Mouse (Mus musculus): ENCODE data around the gene Mvk.
A peak's percentile ranks its signal among the peaks of the same experiment; 100 is the strongest.

Mvk gene

DNA sequence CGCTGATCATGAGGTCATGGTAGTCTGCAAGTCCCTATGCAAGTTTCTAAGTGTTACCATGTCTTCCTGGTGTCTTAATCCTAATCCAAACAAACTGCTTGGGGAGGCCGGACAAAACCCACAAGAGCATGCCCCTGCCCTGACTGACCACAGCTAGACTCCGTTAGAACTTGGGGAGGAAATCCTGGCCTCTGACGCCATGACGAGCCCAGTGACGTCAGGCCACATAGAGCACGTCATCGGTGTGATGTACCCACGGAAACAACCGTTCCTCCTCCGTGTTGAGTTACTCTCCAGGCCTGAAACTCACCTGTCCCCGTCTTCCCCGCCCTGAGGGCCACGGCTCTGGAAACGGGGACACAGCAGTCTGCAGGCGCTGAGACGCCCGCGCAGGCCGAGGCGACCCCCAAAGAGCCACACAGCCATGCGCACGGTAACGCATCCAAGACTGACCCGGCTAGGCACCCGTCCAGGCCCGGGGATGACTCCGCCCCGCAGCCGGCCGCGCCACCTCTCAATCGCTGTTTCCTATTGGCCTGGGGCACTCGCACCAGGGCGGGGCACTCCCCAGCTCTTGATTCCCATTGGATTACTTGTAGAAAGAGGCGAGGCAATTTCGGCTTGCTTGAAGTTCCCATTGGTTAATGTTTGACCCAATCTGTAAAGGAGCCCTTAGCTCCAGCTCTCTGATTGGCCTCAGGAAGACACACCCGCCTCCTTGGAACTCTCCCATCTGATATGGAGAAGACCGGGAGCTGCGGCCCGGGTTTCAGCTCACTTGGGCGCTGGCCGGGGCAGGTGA lies at the start of gene Mvk, which contains the start of gene Mmab:
TSS of gene Mvk (plus strand) at position 704 of the 802 bp plus-strand sequence.
TSS of gene Mmab (minus strand) at position 495 of the 802 bp plus-strand sequence.
- peak; percentile 99 for DNase-seq (ENCODE audit: low read depth, low spot score)

DNA sequence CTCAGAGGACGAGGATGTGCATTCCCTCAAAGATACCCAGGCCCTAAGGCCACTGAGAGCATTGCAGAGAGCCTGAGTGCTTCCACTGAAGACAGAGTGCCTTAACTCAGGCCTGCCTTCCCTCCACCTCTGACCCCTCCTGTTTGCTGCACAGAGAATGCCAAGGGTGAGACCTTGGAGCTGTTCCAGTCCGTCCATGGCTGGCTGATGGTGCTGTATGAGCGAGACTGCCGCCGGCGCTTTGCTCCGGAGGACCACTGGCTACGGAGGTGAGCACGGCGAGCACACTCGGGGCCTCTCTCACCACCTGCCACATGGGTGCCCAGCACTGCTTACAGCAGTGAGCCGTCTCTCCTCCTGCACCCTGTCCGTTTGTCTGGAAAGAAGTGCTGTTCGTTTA lies 37.5 kb upstream of the Mvk start:
- DNase-seq (ENCODE audit: low read depth, low spot score), result no peak

DNA sequence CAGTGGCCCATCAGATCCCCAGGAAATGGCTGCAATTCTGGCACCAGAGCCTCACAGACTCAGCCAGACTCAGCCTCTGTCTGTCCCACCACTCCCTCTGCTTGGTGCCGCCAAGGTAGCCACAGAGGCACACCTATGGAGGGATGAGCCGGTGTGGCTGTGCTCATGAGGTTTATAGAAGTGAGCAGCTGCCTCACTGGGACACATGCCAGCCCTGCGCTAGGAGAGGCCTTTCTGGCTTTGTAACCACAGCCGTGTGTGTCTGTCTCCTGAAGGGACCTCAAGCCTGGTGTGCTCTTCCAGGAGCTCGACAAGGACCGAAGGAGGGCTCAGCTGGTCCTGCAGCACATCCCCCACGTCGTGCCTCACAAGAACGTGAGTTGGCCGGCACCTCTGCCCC lies 36.8 kb upstream of the Mvk start:
- no peak for DNase-seq (ENCODE audit: low read depth, low spot score)

DNA sequence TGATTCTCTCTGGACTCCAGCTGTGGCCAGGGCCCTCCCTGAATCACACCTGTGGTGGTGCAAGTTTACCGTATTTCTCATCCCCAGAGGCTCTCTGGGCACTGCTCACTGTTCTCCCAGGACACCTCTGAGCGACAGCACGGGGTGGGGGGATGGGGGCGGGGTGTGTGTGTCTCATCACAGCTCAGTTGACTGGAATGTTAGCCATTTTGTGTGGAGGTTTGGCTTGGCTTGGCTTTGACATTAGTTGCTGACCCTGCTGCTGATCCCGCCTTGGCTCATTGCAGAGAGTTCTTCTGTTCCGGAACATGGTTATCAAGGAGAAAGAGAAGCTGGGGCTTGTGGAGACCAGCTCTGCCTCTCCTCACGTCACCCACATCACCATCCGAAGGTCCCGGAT lies 36.3 kb upstream of the Mvk start:
- no peak for DNase-seq (ENCODE audit: low read depth, low spot score)

DNA sequence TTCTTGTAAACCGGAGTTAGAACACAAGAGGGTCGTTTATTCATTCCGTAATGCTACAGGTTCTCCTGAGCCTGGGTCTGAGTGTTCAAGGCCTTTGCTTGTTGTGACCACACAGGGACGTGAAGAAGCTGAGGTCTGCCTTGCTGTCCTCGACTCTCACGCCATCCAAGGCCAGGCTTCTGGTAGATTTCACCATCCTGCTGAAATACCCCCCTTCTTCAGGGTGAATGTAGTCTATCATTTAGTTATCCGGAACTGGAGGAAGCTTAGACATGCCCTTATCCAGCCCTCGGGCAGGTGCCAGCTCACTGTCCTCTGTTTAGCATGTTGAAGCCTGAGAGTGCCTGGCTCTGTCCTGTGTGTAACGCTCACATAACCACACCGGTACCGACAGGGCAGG lies 35.2 kb upstream of the Mvk start:
- no peak for DNase-seq (ENCODE audit: low read depth, low spot score)

DNA sequence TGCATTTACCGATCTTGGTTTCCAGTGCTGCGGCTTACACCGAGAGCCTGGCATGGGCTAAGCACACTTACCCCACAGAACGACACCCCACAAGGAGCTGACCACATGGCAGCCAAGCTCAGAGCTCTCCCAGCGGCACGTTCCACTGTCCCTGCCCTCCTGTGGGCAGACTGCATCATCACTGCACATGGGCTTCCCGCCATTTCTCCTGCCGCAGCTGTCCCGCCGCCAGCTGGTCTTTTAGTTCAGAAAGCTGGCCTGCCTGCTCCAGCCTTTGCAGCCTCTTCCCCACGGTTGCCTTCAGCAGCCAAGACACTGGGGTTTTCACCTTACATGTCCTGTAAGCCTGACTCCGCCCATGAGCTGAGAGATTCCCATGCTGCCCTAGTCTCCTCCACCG lies 33.6 kb upstream of the Mvk start:
- DNase-seq (ENCODE audit: low read depth, low spot score), result no peak

DNA sequence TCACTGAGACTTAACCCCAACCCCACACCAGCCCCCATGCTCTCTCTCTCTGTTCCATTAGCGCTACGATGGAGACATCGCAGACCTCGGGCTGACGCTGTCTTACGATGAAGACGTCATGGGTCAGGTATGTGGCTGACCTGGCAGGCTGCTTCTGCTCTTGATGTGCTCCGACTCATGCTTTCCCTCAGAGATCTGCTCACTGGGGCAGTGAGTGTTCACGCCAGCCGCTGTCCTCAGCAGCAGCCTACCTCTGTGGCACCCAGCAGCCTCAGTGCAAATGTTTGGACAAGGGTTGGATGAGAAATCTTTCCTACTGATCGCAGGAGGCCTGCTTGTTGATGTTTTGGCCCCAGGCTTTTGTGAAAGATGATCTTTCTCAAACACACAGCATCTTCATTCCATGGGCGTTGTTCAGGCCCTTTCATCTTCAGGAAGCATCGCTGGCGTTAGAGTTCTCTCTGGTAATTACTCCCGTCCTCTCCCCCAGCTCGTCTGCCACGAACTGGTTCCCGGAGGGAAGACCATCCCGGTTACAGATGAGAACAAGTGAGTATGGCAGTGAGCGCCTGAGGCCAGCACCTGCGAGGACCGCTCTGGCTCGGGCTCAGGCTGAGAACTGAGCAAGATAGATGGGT lies 31.6 kb upstream of the Mvk start:
- DNase-seq (ENCODE audit: low read depth, low spot score), result no peak

DNA sequence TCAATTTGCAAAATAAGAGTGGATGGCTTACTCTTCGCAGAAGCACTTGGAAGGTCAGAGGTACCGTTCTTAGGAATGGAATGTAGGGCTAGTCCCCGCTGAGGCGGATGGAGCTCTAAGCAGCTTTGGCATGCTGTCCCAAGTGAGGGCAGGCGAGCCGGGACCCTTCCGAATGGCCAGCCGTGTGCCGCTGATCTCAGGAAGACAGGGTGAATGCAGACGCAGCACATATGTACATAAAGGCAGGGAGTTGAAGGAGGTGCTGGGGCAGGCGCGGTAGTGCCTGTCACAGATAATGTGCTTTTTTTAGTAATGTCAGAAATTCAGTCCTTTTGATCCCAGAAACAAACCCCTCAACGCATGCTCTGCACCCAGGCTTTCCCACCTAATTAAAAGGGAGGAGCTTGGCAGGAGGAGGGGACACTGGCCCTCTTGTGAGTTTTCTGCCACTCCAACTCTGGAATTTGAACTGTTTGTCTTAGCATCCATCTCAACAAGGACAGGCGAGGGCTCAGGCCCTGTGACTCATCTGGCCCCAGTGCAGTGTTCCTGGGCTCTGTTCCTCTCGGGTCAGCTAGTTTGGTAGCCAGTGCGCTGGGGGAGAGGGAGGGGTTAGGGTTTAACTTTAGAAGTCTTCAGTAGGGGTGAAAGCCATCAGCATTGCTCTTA lies 30.9 kb upstream of the Mvk start:
- DNase-seq (ENCODE audit: low read depth, low spot score), result no peak

DNA sequence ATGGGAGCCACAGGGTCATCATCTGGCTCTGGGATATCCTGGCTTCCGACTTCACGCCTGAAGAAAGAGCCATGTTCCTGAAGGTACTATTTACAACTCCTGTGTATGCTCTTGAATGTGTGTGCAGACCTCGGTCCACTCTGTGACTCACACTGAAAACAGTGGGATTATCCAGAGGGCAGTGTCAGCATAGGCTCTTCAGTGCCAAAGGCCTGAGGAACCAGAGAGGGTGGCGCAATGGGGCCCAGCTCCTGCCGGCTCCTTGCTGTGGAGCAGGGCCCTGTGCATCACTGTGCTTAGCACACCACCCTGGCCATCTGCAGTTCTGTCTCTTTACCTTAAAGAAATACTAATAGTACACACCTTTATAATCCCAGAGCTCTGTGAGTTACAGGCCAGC lies 28.5 kb upstream of the Mvk start:
- no peak for DNase-seq (ENCODE audit: low read depth, low spot score)

DNA sequence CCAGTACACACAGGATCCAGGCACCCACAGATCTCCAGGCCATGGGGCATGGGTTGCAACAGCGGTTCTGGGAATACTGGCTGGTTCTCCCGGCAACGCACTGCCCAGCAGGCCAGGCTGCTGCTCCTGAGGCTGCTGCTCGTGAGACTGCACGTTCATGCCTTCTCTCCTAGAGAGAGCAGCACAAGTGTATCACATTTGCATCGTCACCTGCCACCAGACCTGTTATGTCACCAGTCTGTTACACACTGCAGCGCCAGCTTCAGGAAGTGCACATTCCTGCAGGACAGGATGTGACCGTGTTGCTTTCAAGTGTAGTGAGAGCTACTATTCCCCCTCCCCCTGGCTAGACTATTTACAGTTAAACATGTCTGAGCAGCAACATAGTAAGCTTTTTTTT lies 27.2 kb upstream of the Mvk start:
- no peak for DNase-seq (ENCODE audit: low read depth, low spot score)

DNA sequence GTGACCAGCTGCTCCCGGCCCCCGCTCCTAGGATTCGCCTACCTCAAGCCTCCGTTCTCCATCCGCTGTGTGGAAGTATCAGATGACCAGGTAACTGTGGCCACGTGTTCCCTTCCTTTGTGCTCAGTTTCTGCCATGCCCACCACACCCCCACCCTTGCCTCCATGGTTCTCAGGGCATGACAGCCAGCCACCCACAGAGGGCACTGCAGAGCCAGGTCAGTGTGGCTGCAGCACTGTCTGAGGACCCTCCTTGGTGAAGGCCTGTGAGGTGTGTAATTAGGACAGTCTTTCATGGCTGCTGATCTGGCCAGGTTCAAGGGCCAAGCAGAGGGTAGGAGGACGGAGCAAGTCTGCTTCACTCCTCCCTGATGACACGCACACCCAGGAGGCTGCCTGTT lies 25.5 kb upstream of the Mvk start:
- peak; percentile 38 for DNase-seq (ENCODE audit: low read depth, low spot score)

DNA sequence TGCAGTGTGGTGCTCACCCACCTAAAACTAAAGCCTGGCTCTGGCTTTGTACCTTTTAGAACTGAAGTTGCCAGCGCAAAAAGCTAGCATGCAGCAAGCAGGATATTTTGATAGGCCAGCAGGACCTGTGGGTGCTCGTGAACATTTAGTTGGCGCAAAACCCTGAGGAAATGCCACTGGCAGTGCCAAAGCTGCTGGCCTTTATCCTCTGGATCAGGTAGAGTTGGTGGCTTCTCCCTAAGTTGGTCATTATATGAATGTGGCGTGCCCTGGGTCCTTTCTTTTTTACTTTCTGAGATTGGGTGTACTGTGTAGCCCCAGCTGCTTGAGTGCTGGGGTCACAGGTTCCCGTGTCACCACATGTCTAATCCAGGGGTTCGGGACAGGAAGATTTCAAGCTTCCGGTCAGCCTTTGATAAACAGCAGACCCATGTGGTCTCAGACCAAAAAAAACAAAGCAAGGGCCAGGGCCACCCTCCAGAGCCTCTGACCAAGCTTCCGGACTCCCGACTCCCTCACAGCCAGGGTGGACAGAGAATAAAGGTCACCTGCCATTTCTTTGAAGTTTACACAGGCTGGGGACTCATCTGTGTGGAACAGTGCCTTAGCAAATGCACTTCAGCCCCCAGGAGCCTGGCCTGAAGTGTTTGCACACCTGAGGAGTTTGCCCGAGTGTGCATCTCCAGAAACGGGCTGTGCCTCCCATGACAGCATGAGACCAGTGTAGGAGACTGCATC lies 22.3 kb upstream of the Mvk start:
- DNase-seq (ENCODE audit: low read depth, low spot score), result no peak

DNA sequence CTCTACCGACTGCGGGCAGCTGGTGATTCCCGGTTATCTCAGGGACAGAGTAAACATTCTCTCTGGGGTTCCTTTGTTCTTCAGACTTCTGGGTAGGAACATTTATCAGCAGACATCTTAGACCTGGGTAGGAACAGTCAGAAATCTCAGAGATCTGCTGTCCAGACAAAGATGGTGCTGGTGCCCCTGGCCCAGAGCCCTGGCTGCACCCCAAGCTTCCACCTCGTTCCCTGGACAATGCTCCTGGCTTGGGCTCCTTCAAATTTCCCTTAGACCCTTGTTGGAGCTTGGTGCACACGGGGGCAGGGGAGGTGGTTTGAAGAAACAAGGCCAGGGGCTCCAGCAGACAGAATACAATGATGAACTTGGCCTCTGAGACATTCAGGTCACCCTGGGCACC lies 21.5 kb upstream of the Mvk start:
- DNase-seq (ENCODE audit: low read depth, low spot score), result no peak

DNA sequence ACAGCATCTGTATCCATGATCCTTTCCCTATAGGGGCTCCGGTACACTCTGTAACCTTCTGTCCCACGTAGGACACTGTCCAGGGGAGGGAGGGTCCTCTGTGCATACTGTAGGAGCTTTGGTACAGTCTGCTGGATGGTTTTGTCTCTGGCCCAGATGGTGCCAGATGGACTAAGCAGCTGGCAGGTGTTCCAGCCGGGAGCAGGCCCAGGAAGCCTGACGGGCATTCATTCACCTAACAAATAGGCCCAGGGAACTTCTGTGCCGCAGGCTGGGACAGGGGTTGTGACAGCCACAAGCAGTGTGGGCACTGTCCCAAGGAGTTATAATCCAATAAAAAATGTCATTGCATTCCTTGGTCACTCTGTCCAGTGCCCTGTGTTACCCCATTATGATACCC lies 20.1 kb upstream of the Mvk start:
- no peak for DNase-seq (ENCODE audit: low read depth, low spot score)

DNA sequence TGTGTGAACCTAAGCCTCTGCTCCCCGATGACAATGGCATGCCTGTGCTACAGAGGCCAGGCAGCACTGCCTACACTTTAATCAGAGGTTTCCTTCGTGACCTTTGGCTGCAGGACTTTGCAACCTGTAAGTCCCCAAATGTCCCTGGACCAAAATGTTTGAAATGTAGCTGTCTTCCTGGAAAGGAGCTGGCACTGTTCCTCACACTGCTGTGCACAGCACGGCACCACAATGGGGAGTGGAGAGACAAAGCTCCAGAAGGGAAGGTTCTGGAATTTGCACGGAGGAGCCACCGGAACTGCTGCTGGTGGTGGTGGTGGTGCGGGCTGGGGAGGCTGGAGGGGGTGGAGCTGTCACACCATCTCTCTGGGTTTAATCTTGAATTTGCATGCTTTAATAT lies 17.3 kb upstream of the Mvk start:
- no peak for DNase-seq (ENCODE audit: low read depth, low spot score)

DNA sequence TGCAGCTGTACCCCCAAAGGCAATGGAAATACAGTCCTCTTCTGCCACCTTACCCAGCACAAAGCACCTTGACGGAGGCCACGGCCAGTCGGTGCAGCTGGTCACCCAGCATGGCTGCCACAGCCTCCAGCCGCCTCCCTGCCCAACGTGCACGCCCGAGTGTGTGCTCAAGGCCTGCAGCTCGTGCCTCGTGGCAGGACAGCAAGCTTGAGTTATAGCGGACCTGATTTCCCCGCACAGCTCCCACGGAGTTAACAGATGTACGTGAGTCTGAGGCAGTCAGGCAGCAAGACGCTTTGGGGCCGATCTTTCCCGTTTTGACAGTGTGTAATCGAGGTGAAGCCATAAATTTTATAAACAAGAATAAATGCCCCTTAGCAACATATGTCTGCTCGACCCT lies 15.4 kb upstream of the Mvk start:
- no peak for DNase-seq (ENCODE audit: low read depth, low spot score)

DNA sequence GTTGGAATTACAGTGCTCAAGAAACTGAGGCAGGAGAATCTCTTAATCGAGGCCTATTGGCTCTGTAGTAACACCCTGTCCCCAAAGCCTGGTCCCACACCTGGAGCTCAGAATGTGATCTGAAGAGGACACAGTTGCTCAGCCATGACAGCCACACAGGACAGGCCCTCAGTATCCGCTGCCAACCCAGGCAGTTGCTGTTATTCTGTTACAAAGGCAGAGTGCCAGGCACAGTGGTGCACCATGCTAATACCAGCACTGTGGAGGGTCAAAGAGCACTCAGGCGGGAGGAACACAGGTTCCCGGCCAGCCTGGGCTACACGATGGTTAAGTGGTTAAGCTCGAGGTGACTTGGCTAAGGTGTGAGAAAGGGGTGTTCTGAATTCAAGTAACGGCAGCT lies 14.3 kb upstream of the Mvk start:
- DNase-seq (ENCODE audit: low read depth, low spot score), result no peak

DNA sequence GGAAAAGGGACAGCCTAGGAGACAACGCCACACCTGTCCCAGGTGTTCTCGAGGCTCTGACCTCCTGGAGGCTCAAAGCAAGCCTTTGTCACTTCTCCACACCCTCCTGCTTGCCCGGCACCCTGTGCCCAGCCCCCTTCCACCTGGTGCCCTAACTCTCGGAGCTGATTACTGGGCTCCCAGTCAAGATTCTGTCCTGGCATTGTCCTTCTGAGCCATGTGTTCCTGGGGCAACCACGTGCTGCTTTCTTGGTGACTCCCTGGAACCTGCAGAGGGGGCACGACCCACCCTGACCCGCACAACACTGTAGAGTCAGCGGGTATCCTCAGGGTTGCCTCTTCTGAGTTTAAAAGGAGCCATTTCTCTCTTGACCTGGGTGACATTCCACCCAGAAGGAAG lies 9.7 kb upstream of the Mvk start:
- DNase-seq (ENCODE audit: low read depth, low spot score), result no peak

DNA sequence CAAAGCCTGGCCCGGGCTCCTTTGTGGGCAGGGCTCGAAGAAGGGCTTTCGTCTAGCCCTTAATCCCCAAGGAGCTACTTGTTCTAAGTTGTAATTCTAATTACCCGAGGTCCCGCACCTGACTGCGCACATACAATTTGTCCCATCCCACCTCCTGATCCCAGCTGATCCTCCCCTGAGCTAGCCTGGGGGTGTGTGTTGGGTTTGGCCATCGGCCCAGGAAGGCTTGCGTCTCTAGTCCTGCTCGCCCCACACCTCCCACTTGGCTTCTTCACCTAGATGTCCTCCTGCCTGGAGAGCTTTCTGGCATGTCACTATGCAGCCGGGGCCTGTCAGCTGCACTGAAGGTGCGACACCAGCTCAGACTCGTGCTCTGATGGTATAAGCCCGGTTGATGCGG lies 8.5 kb upstream of the Mvk start:
- DNase-seq (ENCODE audit: low read depth, low spot score), result no peak

DNA sequence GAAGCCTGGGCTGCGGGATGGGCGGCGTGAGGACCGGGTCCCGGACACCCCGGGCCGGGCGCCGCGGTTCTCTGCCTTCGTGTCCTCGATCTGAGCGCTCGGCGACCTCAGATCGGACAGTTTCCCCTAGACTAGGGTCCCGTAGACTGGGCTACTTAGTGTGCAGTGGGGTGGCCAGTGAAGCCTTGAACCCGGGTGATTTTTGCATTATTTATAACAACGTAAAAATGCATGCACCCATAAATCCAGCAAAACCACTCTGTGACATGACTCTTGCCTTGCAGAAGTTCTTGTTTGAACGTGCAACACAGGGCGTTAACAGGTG lies 261 bp downstream of the Mvk start:
- DNase-seq (ENCODE audit: low read depth, low spot score), result no peak

DNA sequence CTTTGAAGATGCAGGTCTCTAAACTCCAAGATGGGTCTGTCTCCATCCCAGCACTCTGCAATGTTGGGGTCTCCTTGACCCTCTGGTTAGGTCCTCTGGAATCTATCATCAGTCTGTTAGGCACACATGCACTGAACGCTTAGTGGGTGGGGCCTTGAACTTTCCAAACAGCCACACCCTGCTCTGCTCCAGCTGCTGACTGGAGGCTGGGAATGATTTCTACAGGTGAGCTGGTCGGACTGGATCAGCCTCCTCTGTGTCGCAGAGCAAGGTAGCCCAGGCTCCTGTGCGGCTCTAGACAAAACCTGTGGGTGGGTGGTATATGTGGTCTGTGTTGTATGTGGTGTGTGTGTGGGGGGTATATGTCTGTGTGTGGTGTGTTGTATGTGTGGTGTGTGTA lies 4.9 kb downstream of the Mvk start:
- DNase-seq (ENCODE audit: low read depth, low spot score), result no peak

DNA sequence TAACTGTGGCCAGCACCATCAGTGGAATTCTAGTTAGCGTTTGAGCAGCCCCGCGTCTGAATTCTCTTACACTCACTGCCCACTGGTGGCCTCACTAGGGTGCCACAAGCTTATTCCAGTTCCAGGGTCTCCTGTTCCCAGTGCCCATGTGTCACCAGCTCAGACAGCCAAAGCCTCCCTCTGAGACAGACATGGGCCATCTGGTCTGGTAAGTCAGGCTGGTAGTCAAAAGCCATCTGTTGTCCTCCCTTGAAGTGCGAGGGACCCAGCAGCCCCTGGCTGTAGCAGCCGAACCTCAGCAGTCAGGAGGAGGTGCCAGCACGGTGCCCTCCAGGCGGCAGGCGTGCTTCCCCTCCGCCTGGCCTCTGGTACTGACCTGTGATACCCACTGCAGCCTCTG lies 12.2 kb downstream of the Mvk start:
- DNase-seq (ENCODE audit: low read depth, low spot score), result no peak
